Mouse (Mus musculus): ENCODE data around the gene Lilra5. TPM values are rescaled to one million over a fixed set of nuclear protein-coding genes. Genes with fewer than 3 reads are reported as not detected.
"Not testable (repeated sequence)": the region's sequence is repeated elsewhere in the genome, so short reads cannot be mapped to it uniquely, and the experiment has no call there.

The Lilra5 gene
- total RNA-seq (2021) = not detected

DNA sequence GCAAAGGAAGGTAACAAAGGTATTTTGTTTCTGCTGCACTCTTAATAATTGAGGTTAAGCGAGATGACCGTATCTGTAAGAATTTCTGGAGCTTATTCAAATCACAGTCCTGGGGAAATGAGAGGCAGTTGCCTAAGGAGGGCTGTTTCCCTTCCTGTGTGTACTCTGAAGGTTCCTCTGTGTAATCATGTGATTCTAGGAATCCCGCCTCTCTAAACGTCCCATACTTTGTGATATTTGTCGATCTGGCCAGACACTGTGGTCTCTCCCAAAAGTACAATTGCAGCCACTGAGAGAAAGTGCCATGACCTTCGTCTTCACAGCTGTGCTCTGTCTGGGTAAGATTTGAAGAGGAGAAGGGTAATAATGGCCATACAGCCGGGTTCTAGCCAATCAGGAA, at the start of gene Lilra5:
Gene Lilra5, plus strand, starts transcription at position 301 of the 400 bp plus-strand sequence.
- no peak for DNase-seq (ENCODE audit: low spot score in 2 of 2)
- intact Hi-C loops (cut with DNase I) = no loop called here

DNA sequence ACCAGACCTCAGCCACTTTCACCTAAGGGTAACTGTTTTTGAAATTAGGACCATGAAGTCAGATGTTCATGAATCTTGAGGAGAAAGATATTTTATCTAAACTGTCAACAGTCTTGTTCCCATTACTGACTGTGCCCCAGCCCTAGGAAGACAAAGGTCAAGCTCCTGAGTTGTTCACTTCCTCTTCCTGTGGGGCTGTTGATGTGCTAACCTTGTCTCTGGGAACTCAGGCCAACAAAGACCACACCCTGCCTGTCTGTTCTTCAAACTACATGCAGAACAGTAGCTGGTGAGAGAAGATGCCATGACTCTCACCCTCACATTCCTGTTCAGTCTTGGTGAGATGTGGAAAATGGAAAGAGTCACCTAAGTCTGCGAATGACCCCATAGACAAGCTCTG, 30.4 kb upstream of the Lilra5 start:
- intact Hi-C loops (cut with DNase I) = no loop called here

DNA sequence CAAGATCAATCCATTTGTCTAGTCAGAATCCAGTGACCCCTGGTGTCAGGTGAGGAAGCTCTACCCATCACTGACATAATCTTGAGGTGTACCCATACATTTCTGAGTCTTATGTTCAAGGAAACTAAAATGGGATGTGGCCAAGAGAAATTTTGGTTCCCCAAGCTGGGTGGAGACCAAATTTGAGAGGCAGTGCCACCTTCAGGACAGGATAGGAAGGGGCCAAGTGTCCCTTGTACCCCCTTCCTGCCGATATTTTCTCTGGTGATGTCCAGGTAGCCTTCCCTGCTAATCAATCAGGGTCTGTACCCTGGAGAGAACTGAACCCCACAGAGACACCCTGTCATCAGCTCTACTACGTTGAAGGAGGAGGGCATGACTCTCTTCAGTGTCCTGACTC, 28.9 kb upstream of the Lilra5 start:
- intact Hi-C loops (cut with DNase I) = no loop called here
- no peak for DNase-seq (ENCODE audit: low spot score in 2 of 2)

More for the DNA sequence above, 30.4 kb upstream of the Lilra5 start:
- DNase-seq (ENCODE audit: low spot score in 2 of 2) = no peak

DNA sequence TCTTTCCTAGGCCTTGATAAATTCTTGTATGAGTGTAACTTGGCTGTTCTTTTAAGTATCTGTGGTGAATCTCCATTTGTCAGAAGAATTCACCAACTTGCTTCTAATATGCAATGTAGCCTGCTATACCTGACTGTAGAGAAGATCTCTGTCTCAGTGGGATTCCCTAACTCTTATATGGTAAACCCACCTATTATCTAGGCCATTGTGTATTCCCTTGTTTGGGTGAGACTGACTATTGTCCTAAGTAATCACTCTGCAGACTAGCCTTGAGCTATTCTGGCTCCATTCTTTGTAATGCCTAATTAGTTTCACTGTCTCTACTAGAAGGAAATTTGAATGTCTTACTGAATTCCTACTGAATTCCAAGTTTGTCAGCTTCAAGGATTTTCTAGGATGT, 24.1 kb upstream of the Lilra5 start:
- DNase-seq (ENCODE audit: low spot score in 2 of 2); intact Hi-C loops (cut with DNase I): not testable (repeated sequence)

DNA sequence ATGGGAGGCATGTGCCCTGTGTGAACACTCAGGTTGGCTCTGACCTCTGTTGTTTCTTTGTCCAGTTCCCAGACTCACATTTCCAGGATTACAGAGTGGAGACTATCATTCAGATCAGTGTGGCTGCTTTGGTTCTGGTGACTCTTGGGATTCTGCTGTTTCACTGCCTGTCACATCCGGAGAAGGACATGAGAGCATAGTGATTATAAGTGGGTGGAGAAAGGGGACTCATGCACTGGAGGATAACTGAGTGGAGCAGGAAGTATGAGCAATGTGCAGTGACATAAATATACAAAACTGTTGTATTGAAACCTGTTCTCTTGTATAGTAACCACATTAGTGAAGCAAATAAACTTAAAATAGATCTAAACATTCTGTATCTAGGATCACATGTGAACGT, 22.2 kb upstream of the Lilra5 start:
- DNase-seq (ENCODE audit: low spot score in 2 of 2) = no peak
- intact Hi-C loops (cut with DNase I) = no loop called here

DNA sequence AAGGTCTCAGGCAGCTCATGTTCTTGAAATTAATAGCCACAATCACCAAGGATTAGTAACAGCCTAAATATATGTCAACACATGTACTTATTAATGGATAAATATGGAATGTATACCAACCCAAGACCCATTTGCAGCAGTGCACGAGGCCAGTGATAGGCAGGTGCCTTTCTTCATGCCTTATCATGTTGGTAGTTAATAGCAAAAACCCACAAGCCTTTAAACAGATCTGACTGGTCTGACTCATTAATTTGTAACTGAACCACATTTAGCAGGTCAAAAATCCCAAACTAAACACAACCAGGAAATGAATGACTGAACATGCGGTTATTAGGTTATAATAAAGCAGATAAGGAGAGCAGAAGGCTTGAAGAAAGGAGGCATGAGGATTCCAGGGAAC, 21.7 kb upstream of the Lilra5 start:
- intact Hi-C loops (cut with DNase I) = no loop called here
- no peak for DNase-seq (ENCODE audit: low spot score in 2 of 2)

DNA sequence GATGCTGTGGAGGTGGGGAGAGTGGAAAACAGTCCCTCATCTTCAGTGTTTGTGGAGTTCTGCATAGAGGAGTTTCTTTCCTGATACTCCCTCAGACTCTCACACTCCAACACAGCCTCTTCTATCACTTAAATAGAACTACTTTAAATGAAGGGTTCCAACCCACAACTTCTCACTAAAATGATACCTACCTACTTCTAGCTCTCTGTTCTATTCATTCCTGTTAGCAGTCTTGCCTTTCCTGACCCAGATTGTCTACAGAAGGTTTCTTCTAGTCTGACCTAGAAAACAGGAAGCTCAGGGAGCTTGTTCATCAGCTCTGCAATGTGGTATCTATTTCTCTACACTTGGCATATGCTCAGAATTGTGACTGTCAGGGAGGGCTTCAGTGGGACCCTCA, 2.0 kb upstream of the Lilra5 start:
- DNase-seq (ENCODE audit: low spot score in 2 of 2) = peak in 1 of 2 experiments; percentile 23
- intact Hi-C loops (cut with DNase I) = no loop called here

DNA sequence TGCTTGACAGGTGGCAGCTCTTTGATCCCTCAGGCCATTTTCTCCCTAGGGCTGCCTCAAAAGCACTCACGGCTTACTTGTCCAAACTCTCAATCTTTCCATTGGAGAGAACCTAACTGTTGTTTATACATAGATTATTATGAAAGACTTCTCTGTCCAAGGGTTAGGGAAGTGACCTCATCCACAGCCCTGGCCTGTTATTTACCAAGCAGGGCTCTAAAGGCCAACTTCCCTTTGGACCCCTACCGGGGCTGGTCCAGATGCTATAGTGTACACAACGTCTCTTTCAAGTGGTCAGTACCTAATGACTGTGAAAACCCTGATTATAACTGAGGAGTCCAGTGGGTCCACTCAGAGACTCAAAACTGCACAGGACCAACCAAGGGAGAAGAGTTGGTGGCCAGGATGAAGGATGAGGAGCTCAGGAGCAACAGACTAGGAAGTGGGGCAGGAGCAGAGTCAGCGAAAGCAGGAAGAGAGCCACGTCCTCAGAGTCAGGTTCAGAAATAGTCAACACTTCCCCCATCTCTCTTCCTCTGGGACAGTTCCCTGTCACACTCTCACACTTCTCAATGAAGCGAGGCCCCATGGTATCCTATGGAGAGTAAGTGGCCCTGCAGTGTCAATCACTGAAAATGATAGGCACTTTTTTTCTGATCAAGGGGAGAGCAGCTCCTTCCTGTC, 1.6 kb downstream of the Lilra5 start:
- intact Hi-C loops (cut with DNase I) = no loop called here
- DNase-seq (ENCODE audit: low spot score in 2 of 2) = peak in 1 of 2 experiments; percentile 4

DNA sequence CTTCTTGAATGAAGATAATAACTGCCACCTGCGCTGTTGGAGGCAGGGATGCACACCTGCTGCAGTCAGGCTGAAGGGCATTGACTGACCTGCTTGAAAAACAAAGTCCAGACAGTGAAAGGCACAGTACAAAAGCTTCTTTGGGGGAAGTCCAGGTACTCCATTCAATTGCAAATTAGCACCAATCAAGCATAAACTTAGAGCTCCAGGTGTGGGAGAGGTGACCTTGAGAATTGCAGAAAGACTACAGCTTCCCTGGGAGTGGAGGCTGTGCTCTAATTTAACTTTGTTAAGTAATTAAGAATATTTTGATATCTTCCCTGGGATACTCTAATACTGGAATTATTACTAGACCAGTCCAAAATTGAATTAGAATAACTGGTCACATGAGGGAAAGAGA, 13.7 kb downstream of the Lilra5 start:
- intact Hi-C loops (cut with DNase I); DNase-seq (ENCODE audit: low spot score in 2 of 2): not testable (repeated sequence)

DNA sequence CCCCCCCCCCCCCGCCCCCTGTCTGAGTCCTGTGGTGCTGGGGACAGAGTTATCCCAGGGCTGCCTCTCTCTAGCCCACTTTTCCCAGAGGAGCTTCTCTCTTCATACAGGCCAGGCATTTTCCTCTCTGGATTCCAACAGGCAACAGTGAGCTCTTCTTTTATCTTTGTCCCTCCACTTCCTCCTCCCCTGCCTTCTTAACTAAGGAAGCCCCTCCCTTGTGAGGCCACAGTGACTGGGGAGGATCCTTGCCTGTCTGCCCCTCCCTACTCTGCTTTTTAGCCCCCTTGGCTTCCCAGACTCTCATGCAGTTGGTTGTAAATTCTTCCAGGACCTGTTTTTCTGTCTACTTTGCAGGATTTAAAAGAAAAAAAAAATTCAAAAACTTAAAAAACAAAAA, 18.5 kb downstream of the Lilra5 start:
- DNase-seq (ENCODE audit: low spot score in 2 of 2); intact Hi-C loops (cut with DNase I): not testable (repeated sequence)

DNA sequence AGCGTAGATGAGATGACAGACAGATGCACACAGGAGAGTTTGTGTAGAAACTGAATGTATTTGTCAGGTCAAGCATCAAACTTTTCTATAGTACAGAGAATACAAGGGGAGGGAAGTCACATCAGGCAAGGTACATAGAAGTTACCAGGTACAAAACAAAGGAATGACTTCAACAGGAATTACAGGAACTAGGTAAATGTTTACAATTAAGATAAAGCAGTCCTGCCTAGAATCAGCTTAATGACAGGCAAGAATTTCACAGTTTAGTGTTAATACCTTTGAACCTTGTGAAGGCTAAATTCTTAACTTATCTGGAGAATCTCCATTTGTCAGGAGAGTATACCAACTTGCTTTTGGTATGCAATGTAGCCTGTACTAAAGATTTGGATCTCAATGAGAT, 23.0 kb downstream of the Lilra5 start:
- DNase-seq (ENCODE audit: low spot score in 2 of 2); intact Hi-C loops (cut with DNase I): not testable (repeated sequence)

DNA sequence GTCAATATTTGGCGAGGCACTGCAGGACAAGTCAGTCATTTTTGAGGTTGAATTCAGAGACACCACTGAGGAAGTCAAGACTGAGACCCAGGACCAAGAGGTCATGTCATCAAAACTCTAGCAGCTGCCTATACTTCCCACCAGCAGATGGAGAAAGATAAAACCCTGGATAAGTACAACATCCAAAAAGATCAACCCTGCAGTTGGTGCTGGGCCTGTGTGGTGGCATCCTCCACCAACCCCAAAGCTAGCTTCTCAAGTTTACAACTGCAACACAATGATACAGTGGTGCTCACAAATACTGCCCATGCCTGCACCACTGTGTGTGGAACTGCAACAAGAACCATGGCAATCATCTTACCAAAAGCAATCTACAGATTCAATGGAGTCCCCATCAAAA, 34.6 kb downstream of the Lilra5 start:
- intact Hi-C loops (cut with DNase I); DNase-seq (ENCODE audit: low spot score in 2 of 2): not testable (repeated sequence)

DNA sequence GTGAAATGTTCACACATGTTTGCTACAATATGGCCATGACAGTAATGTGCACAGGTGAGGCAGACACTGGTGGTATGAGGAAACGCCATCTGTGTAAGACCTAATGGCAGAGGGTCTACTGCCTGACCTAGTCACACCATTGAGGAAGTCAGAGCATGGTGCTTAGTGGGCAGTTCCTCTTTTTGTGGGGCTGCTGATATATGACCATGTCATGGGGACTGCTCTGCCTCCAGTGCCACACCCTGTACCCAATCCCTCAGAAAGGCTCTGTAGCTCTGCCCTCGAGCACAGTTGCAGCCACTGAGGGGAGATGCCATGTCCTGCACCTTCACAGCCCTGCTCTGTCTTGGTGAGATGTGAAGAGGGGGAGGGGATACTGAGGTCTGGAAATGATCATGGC, 36.3 kb downstream of the Lilra5 start:
- intact Hi-C loops (cut with DNase I); DNase-seq (ENCODE audit: low spot score in 2 of 2): not testable (repeated sequence)

DNA sequence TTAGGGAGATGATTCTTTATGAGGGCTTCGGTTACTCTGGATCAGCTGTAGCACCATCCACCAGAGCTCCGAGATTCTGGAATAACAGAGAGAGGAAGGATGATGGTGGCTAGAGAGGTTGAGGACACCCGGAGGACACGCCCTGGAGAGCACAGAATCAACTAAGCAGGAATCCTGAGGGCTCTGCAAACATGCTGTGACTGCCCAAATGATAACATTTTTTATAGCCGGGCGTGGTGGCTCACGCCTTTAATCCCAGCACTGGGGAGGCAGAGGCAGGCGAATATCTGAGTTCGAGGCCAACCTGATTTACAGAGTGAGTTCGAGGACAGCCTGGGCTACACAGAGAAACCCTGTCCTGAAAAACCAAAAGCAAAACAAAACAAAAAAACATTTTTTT, 37.9 kb downstream of the Lilra5 start:
- DNase-seq (ENCODE audit: low spot score in 2 of 2); intact Hi-C loops (cut with DNase I): not testable (repeated sequence)

DNA sequence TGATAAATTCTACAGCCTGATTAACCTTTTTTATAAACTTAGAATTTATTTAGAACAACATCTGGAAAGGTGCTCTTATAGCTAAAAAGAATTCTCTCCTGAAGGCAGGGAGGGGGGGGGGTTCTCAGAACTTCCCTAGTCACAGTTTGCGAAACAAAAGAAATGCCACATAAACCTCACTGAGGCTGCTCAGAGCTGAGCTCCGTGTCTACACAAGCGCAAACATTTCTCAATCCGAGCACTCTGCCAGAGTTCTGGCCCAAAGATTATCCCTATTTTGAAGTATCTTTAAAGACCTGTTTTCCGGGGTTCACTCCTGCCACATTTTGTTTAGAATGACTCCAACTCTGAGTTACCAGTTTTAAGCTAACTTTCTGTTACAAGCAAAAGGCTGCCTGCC, 55.1 kb downstream of the Lilra5 start:
- intact Hi-C loops (cut with DNase I) = no loop called here
- DNase-seq (ENCODE audit: low spot score in 2 of 2) = no peak

Other genes starting within 250 kb of the Lilra5 start
- 1 to 10 TPM; 5.2 to 6.6 TPM for gene Lair1, start 174.6 kb upstream of the Lilra5 start, total RNA-seq (2021)
- 100 to 1,000 TPM; 743 to 807 TPM for gene Ttyh1, start 118.3 kb upstream of the Lilra5 start, total RNA-seq (2021)
- 100 to 1,000 TPM; 120 to 142 TPM for gene Leng8, start 100.7 kb upstream of the Lilra5 start, total RNA-seq (2021)
- 1 to 10 TPM; 6.8 to 7.2 TPM for gene Leng9, start 87.4 kb upstream of the Lilra5 start, total RNA-seq (2021)
- gene Cdc42ep5, start 72.9 kb upstream of the Lilra5 start, total RNA-seq (2021) = 1 to 10 TPM; 1.4 to 1.9 TPM
- not detected for gene Ncr1, start 100.0 kb downstream of the Lilra5 start, total RNA-seq (2021)
- not detected for gene Gp6, start 160.0 kb downstream of the Lilra5 start, total RNA-seq (2021)
- 10 to 100 TPM; 22.5 to 24.1 TPM for gene Rdh13, start 207.9 kb downstream of the Lilra5 start, total RNA-seq (2021)
- gene Eps8l1, start 222.9 kb downstream of the Lilra5 start, total RNA-seq (2021) = 1 to 10 TPM; 2.8 to 5.3 TPM